Comparison of ENCODE assay signal across 24 mouse cellular contexts in genomic region chr5:14059895-14060553, GRCm38 (mm10).
DNase-seq lines count a peak whose midpoint lies in the region; ATAC-seq lines count a peak whose summit lies in the region.
"Had no signal": no experiment of that assay in that cellular context is flagged by ENCODE, and none has a peak within 500 bp of the region (broad histone marks: within the 10 kb centered on the region; RNA-seq: fewer than 3 reads in every experiment).

No protein-coding gene starts in this region.

- DNase-seq in cerebellum, postnatal 10 days = peak; percentile 5
- no peak for DNase-seq in cerebellum, adult 9-11 months
- no peak for DNase-seq in frontal cortex, postnatal 25 days (ENCODE audit: low spot score in 2 of 2)
- peak; percentile 13 for DNase-seq in layer of hippocampus, adult 9-11 months
- no peak for DNase-seq in layer of hippocampus, adult 9-10 months (ENCODE audit: low spot score)
- DNase-seq in kidney, adult 8-10 months = no peak
- DNase-seq in spleen, postnatal 36 days (ENCODE audit: low spot score in 2 of 2) = no peak
- DNase-seq: adrenal gland, postnatal 10 days; cerebellum, adult 11 months; cerebellum, adult 9-10 months; gastrocnemius, postnatal 10 days; heart, postnatal 14 days; kidney, adult 2 months; kidney, postnatal 4 days; left cerebral cortex, postnatal 4 days; liver, postnatal 0 days; lung, postnatal 36 days; right cerebral cortex, adult 18-20 months; spleen, adult 18-20 months; thymus, adult 18-20 months; thymus, postnatal 36 days had no signal

- ATAC-seq in frontal cortex, adult (ENCODE audit: low TSS enrichment) = peak; percentile 50; the same call in 1 of the 2 replicates
- ATAC-seq: intestine, embryonic 15.5 days; liver, embryonic 12.5 days; liver, postnatal 0 days had no signal

Comparison
In these comparisons a context has a peak if more than half of its experiments do, and no peak if none do; other contexts are left out.
1. DNase-seq: peak in cerebellum, postnatal 10 days (2 of 2) and layer of hippocampus, adult 9-11 months (single experiment); none in cerebellum, adult 9-11 months (single experiment), frontal cortex, postnatal 25 days (0 of 2), layer of hippocampus, adult 9-10 months (single experiment), kidney, adult 8-10 months (0 of 2) and spleen, postnatal 36 days (0 of 2).